Mouse (Mus musculus): ENCODE data around the gene 1810049J17Rik. TPM values are rescaled to one million over a fixed set of nuclear protein-coding genes. Genes with fewer than 3 reads are reported as not detected.

1810049J17Rik gene
- polyA plus RNA-seq, 1 experiment from 2014 or later: 1.8 TPM

- WGBS: 85% methylated on average over 7 of the region's 7 CpGs
- ATAC-seq: no peak
Observed at GRCm38 (mm10) chr15:12298231-12298737, 23.4 kb downstream of the 1810049J17Rik start.

GRCm38 (mm10) chr15:12296228-12296627 lies 25.5 kb downstream of the 1810049J17Rik start:
- WGBS: 62% methylated on average over 2 of the region's 2 CpGs
- Histone ChIP-seq H3K27me3 (replicated peaks) (no peaks in the 10 kb centered on the region), H3K4me1 (replicated peaks) (no peaks in the 10 kb centered on the region), H3K27ac (no peak overlapping the region), H3K36me3 (no peaks in the 10 kb centered on the region), H3K4me2 (replicated peaks) (no peak overlapping the region), H3K9ac (no peak overlapping the region), H3K4me3 (replicated peaks) (no peak overlapping the region), H3K9me3 (no peaks in the 10 kb centered on the region)
- no peak for ATAC-seq

More at GRCm38 (mm10) chr15:12298231-12298737, 23.4 kb downstream of the 1810049J17Rik start:
- Histone ChIP-seq H3K4me2 (replicated peaks) (no peak overlapping the region), H3K9ac (no peak overlapping the region), H3K4me3 (replicated peaks) (no peak overlapping the region), H3K36me3 (no peaks in the 10 kb centered on the region), H3K9me3 (no peaks in the 10 kb centered on the region), H3K27ac (no peak overlapping the region), H3K4me1 (replicated peaks) (no peaks in the 10 kb centered on the region), H3K27me3 (replicated peaks) (no peaks in the 10 kb centered on the region)

- 94% methylated on average over 2 of the region's 2 CpGs for WGBS
- ATAC-seq: no peak
- Histone ChIP-seq H3K4me2 (replicated peaks) (no peak overlapping the region), H3K9me3 (no peaks in the 10 kb centered on the region), H3K27ac (no peak overlapping the region), H3K36me3 (no peaks in the 10 kb centered on the region), H3K9ac (no peak overlapping the region), H3K4me1 (replicated peaks) (no peaks in the 10 kb centered on the region), H3K27me3 (replicated peaks) (no peaks in the 10 kb centered on the region), H3K4me3 (replicated peaks) (no peak overlapping the region)
Observed at GRCm38 (mm10) chr15:12291757-12292156, 29.9 kb downstream of the 1810049J17Rik start.

- Histone ChIP-seq H3K27ac (no peak overlapping the region), H3K4me1 (replicated peaks) (no peaks in the 10 kb centered on the region), H3K9ac (no peak overlapping the region), H3K9me3 (no peaks in the 10 kb centered on the region), H3K36me3 (no peaks in the 10 kb centered on the region), H3K4me3 (replicated peaks) (no peak overlapping the region), H3K27me3 (replicated peaks) (no peaks in the 10 kb centered on the region), H3K4me2 (replicated peaks) (no peak overlapping the region)
- 87% methylated on average over 7 of the region's 7 CpGs for WGBS
- no peak for ATAC-seq
Observed at GRCm38 (mm10) chr15:12290330-12290729, 31.4 kb downstream of the 1810049J17Rik start.

- WGBS: 64% methylated on average over 5 of the region's 5 CpGs
- Histone ChIP-seq H3K9me3 (no peaks in the 10 kb centered on the region), H3K4me2 (replicated peaks) (no peak overlapping the region), H3K9ac (no peak overlapping the region), H3K4me3 (replicated peaks) (no peak overlapping the region), H3K4me1 (replicated peaks) (no peaks in the 10 kb centered on the region), H3K27ac (no peak overlapping the region), H3K27me3 (replicated peaks) (no peaks in the 10 kb centered on the region), H3K36me3 (no peaks in the 10 kb centered on the region)
- no peak for ATAC-seq
Observed at GRCm38 (mm10) chr15:12285535-12285809, 36.2 kb downstream of the 1810049J17Rik start.

GRCm38 (mm10) chr15:12284794-12285534 lies 36.7 kb downstream of the 1810049J17Rik start:
- no peak overlapping the region for H3K4me2 ChIP-seq (replicated peaks)
- no peak overlapping the region for H3K4me3 ChIP-seq (replicated peaks)
- no peak overlapping the region for H3K27ac ChIP-seq
- H3K36me3 ChIP-seq: no peaks in the 10 kb centered on the region
- no peaks in the 10 kb centered on the region for H3K9me3 ChIP-seq
- ATAC-seq: no peak
- no peaks in the 10 kb centered on the region for H3K27me3 ChIP-seq (replicated peaks)
- no peak overlapping the region for H3K9ac ChIP-seq
- no peaks in the 10 kb centered on the region for H3K4me1 ChIP-seq (replicated peaks)
- 55% methylated on average over 6 of the region's 6 CpGs for WGBS

- Histone ChIP-seq H3K27me3 (replicated peaks) (no peaks in the 10 kb centered on the region), H3K36me3 (no peaks in the 10 kb centered on the region), H3K4me3 (replicated peaks) (no peak overlapping the region), H3K9ac (no peak overlapping the region), H3K9me3 (no peaks in the 10 kb centered on the region), H3K27ac (no peak overlapping the region), H3K4me1 (replicated peaks) (no peaks in the 10 kb centered on the region), H3K4me2 (replicated peaks) (no peak overlapping the region)
- 94% methylated on average over 1 of the region's 1 CpGs for WGBS
- ATAC-seq: no peak
Observed at GRCm38 (mm10) chr15:12279816-12280215, 41.9 kb downstream of the 1810049J17Rik start.

GRCm38 (mm10) chr15:12275091-12275623 lies 46.5 kb downstream of the 1810049J17Rik start:
- Histone ChIP-seq H3K4me3 (replicated peaks) (no peak overlapping the region), H3K27ac (no peak overlapping the region)

GRCm38 (mm10) chr15:12274053-12274769 lies 47.5 kb downstream of the 1810049J17Rik start:
- Histone ChIP-seq H3K9ac (no peak overlapping the region), H3K27me3 (replicated peaks) (no peaks in the 10 kb centered on the region), H3K4me1 (replicated peaks) (no peaks in the 10 kb centered on the region), H3K4me3 (replicated peaks) (no peak overlapping the region), H3K36me3 (peaks cover 8% of the 10 kb centered on the region; the same call in 1 of the 2 replicates), H3K9me3 (no peaks in the 10 kb centered on the region), H3K4me2 (replicated peaks) (no peak overlapping the region), H3K27ac (no peak overlapping the region)
- no peak for ATAC-seq
- WGBS: 63% methylated on average over 4 of the region's 4 CpGs

More at GRCm38 (mm10) chr15:12275091-12275623, 46.5 kb downstream of the 1810049J17Rik start:
- no peaks in the 10 kb centered on the region for H3K9me3 ChIP-seq
- no peak overlapping the region for H3K4me2 ChIP-seq (replicated peaks)
- ATAC-seq: no peak
- no peaks in the 10 kb centered on the region for H3K27me3 ChIP-seq (replicated peaks)
- H3K4me1 ChIP-seq (replicated peaks): no peaks in the 10 kb centered on the region
- no peak overlapping the region for H3K9ac ChIP-seq
- 87% methylated on average over 4 of the region's 4 CpGs for WGBS
- H3K36me3 ChIP-seq: no peaks in the 10 kb centered on the region

- Histone ChIP-seq H3K27ac (no peak overlapping the region), H3K36me3 (peaks cover 14% of the 10 kb centered on the region), H3K9ac (no peak overlapping the region), H3K27me3 (replicated peaks) (no peaks in the 10 kb centered on the region), H3K4me2 (replicated peaks) (no peak overlapping the region), H3K4me3 (replicated peaks) (no peak overlapping the region), H3K9me3 (no peaks in the 10 kb centered on the region), H3K4me1 (replicated peaks) (no peaks in the 10 kb centered on the region)
- WGBS: 81% methylated on average over 12 of the region's 12 CpGs
- no peak for ATAC-seq
Observed at GRCm38 (mm10) chr15:12273325-12274052, 48.2 kb downstream of the 1810049J17Rik start.

All from intestine, embryonic 15.5 days (tissue).